Mouse (Mus musculus): ENCODE measurements around the gene Alpl.
A peak's percentile ranks its signal among the peaks of the same experiment; 100 is the strongest.

The Alpl gene

GRCm38 (mm10) chr4:137712963-137713362 is 83.2 kb downstream of the Alpl start:
- no peak for DNase-seq

GRCm38 (mm10) chr4:137707216-137707990 is 88.8 kb downstream of the Alpl start:
- DNase-seq, result peak; percentile 75 to 77

- DNase-seq, result no peak
Measured at GRCm38 (mm10) chr4:137706510-137706909, 89.7 kb downstream of the Alpl start.

GRCm38 (mm10) chr4:137705379-137705778 is 90.8 kb downstream of the Alpl start:
- no peak for DNase-seq

- DNase-seq, result no peak
Measured at GRCm38 (mm10) chr4:137704561-137704960, 91.6 kb downstream of the Alpl start.

GRCm38 (mm10) chr4:137703077-137703476 is 93.1 kb downstream of the Alpl start:
- DNase-seq, result no peak

- no peak for DNase-seq
Measured at GRCm38 (mm10) chr4:137700960-137701359, 95.2 kb downstream of the Alpl start.

- peak in 1 of 2 experiments; percentile 45 for DNase-seq
Measured at GRCm38 (mm10) chr4:137699264-137700211, 96.6 kb downstream of the Alpl start.

- DNase-seq, result peak; percentile 62 to 73
Measured at GRCm38 (mm10) chr4:137698076-137698985, 97.9 kb downstream of the Alpl start.

- DNase-seq, result peak in 1 of 2 experiments; percentile 29
Measured at GRCm38 (mm10) chr4:137697156-137697885, 98.9 kb downstream of the Alpl start.

- no peak for DNase-seq
Measured at GRCm38 (mm10) chr4:137695900-137696299, 100.3 kb downstream of the Alpl start.

- DNase-seq, result no peak
Measured at GRCm38 (mm10) chr4:137695300-137695699, 100.9 kb downstream of the Alpl start.

- no peak for DNase-seq
Measured at GRCm38 (mm10) chr4:137692107-137692902, 103.9 kb downstream of the Alpl start.
